Mouse (Mus musculus) NIH3T3 (cell line): ENCODE measurements at regions not wholly inside any gene's neighbourhood (a gene's known extent, or its start where the extent isn't known, plus 50 kb on each side); places are given as distances from the start of the nearest gene placed in this dataset.

Experiments
- DNase-seq: peaks from one replicate; pipeline ENCODE4 v3.0.0-alpha.2; 2012; ENCODE audit warnings: low read depth

GRCm38 (mm10) chr3:102316151-102316550 is 111.7 kb upstream of the Vangl1 start:
- no peak for DNase-seq

- DNase-seq, result peak; percentile 37
Observed at GRCm38 (mm10) chr3:102311482-102312225, 107.2 kb upstream of the Vangl1 start.

- DNase-seq, result peak; percentile 9
Observed at GRCm38 (mm10) chr3:102310243-102310642, 105.8 kb upstream of the Vangl1 start.

- DNase-seq, result peak; percentile 35
Observed at GRCm38 (mm10) chr3:102309756-102310155, 105.3 kb upstream of the Vangl1 start.

- DNase-seq, result no peak
Observed at GRCm38 (mm10) chr3:102307656-102308055, 103.2 kb upstream of the Vangl1 start.

GRCm38 (mm10) chr3:102292385-102292784 is 87.9 kb upstream of the Vangl1 start:
- peak; percentile 57 for DNase-seq

GRCm38 (mm10) chr3:102281983-102282382 is 77.5 kb upstream of the Vangl1 start:
- no peak for DNase-seq

- DNase-seq, result no peak
Observed at GRCm38 (mm10) chr3:102276758-102277157, 72.3 kb upstream of the Vangl1 start.

GRCm38 (mm10) chr3:102276283-102276682 is 71.8 kb upstream of the Vangl1 start:
- no peak for DNase-seq

GRCm38 (mm10) chr3:102275256-102276022 is 70.9 kb upstream of the Vangl1 start:
- DNase-seq, result peak; percentile 83

- DNase-seq, result peak; percentile 28
Observed at GRCm38 (mm10) chr3:102270779-102271178, 66.3 kb upstream of the Vangl1 start.

- DNase-seq, result no peak
Observed at GRCm38 (mm10) chr3:102270257-102270656, 65.8 kb upstream of the Vangl1 start.

- no peak for DNase-seq
Observed at GRCm38 (mm10) chr3:102266136-102266535, 61.6 kb upstream of the Vangl1 start.

- peak; percentile 79 for DNase-seq
Observed at GRCm38 (mm10) chr3:102265146-102265545, 60.7 kb upstream of the Vangl1 start.

- no peak for DNase-seq
Observed at GRCm38 (mm10) chr3:102263326-102263725, 58.8 kb upstream of the Vangl1 start.

- no peak for DNase-seq
Observed at GRCm38 (mm10) chr3:102262665-102263064, 58.2 kb upstream of the Vangl1 start.

- DNase-seq, result peak; percentile 66
Observed at GRCm38 (mm10) chr3:102261517-102261916, 57.0 kb upstream of the Vangl1 start.
